Mouse (Mus musculus) intestine, embryonic 14.5 days (tissue): ENCODE data around the gene Syngr4. TPM values are rescaled to one million over a fixed set of nuclear protein-coding genes. Genes with fewer than 3 reads are reported as not detected.

Experiments
- ATAC-seq: fragments of 200-750 bp; cut with Nextera tagmentation; replicated peaks from 2 replicates; pipeline ENCODE4 v1.8.0; 2017; ENCODE audit warnings: low read depth, moderate number of reproducible peaks, moderate TSS enrichment, moderate library complexity; ENCODE audit not compliant: low FRiP score, low TSS enrichment
- DNase-seq: peaks from one replicate; pipeline ENCODE4 v3.0.0-alpha.2; 2018; ENCODE audit warnings: low spot score
- H3K27ac ChIP-seq: fragments of 300-500 bp; sonication (generic); 2 replicates; pipeline ENCODE4 v1.5.1; 2014; ENCODE audit warnings: low read depth, mild to moderate bottlenecking, control low read depth
- H3K27me3 ChIP-seq: fragments of 300-500 bp; sonication (generic); replicated peaks from 2 replicates; pipeline ENCODE4 v1.6.1; 2014; ENCODE audit warnings: low read length, control low read depth; ENCODE audit not compliant: control insufficient read depth, insufficient read depth
- H3K36me3 ChIP-seq: fragments of 300-500 bp; sonication (generic); 2 replicates; pipeline ENCODE4 v1.6.1; 2014; ENCODE audit warnings: low read length, control low read depth; ENCODE audit not compliant: control insufficient read depth, insufficient read depth
- H3K4me1 ChIP-seq: fragments of 300-500 bp; sonication (generic); replicated peaks from 2 replicates; pipeline ENCODE4 v1.6.1; 2014; ENCODE audit warnings: low read length, control low read depth, mixed read lengths; ENCODE audit not compliant: control insufficient read depth, insufficient read depth
- H3K4me2 ChIP-seq: fragments of 300-500 bp; sonication (generic); 2 replicates; pipeline ENCODE4 v1.6.1; 2014; ENCODE audit warnings: low read length
- H3K4me3 ChIP-seq: fragments of 300-500 bp; sonication (generic); 2 replicates; pipeline ENCODE4 v1.5.1; 2014; ENCODE audit warnings: low read depth, low read length, control low read depth, mixed read lengths
- H3K9ac ChIP-seq: fragments of 300-500 bp; sonication (generic); 2 replicates; pipeline ENCODE4 v1.6.1; 2014; ENCODE audit warnings: mild to moderate bottlenecking, low read length
- H3K9me3 ChIP-seq: fragments of 300-500 bp; sonication (generic); 2 replicates; pipeline ENCODE4 v1.6.1; 2016; ENCODE audit warnings: low read length, control low read depth; ENCODE audit not compliant: control insufficient read depth
- WGBS: fragments of 180-500 bp; shearing (Covaris S2); extraction: QIAGEN DNeasy Blood & Tissue Kit; methylation state at CpG from one replicate; pipeline ENCODE4 v1.1.7; 2014; 5-methylcytosine and 5-hydroxymethylcytosine counted together
- polyA plus RNA-seq: library from polyadenylated mRNA; unstranded; fragments of >200 nt; fragmentation: Nextera tagmentation; extraction: Ambion mirVana; gene quantifications from 2 replicates; pipeline ENCODE4 v1.2.1, GENCODE M21; 2014

Syngr4 gene
- polyA plus RNA-seq, 1 experiment from 2014 or later = 0.99 TPM

- no peak overlapping the region for H3K4me3 ChIP-seq
- no peak overlapping the region for H3K4me2 ChIP-seq
- no peaks in the 10 kb centered on the region for H3K4me1 ChIP-seq
- H3K9me3 ChIP-seq = no peaks in the 10 kb centered on the region
- no peaks in the 10 kb centered on the region for H3K27me3 ChIP-seq
- WGBS = 8% methylated on average over 6 of the region's 6 CpGs
- ATAC-seq (no peak), DNase-seq (no peak)
- H3K9ac ChIP-seq = no peak overlapping the region
- H3K36me3 ChIP-seq = no peaks in the 10 kb centered on the region
- no peak overlapping the region for H3K27ac ChIP-seq
Measured at GRCm38 (mm10) chr7:45848447-45849027, 48.0 kb downstream of the Syngr4 start.

DNA sequence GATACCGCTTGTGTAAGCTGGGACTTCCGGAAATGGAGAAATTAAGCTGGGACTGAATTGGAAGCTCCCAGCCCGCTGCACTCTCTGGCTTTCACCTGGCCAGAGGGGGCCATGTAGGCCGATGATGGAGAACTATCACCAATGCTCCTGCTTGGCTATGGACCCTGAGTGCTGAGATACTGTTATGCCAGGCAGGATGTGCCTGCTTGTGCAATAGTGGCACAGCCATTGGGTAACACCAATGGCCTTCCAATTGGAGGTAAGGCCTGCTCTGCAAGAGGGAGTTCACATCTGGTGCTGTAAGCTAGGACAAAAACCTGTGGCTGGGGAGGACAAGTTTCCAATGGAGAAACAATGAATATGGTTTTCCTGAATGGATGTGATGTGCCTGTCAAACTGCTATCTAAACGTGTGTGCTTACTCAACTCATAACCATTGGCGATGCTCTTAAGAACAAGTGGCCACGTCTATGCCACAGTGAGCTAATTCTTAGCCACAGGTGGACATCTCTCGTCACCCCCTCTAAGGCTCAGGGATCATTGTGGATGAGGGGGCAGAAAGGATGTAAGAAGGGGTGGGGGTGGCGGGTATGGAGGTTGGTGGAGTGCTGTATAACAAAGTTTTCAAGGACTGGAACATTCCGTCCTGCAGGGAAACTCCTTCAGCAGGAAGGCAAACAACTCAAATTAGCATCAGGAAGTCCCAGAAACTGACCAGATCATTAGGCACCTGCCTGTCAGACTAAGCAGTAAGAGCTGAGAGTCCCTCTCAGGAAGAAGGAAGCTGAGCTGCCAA, 53.4 kb downstream of the Syngr4 start:
- 89% methylated on average over 10 of the region's 10 CpGs for WGBS
- DNase-seq (no peak), ATAC-seq (no peak)
- Histone ChIP-seq H3K36me3 (no peaks in the 10 kb centered on the region), H3K4me3 (no peak overlapping the region), H3K27me3 (0 out of 2 replicates have a peak, but pooled peaks cover 3% of the 10 kb centered on the region), H3K4me1 (no peaks in the 10 kb centered on the region), H3K27ac (no peak overlapping the region), H3K4me2 (no peak overlapping the region), H3K9ac (no peak overlapping the region), H3K9me3 (no peaks in the 10 kb centered on the region)

Other genes starting within 250 kb of the Syngr4 start
- 7.9 and 8.3 TPM in 2 replicates for gene Fut2, start 230.3 kb downstream of the Syngr4 start, polyA plus RNA-seq
- gene Ntn5, start 212.7 kb downstream of the Syngr4 start, polyA plus RNA-seq = 0.80 and 0.83 TPM in 2 replicates
- gene Sec1, start 202.3 kb downstream of the Syngr4 start, polyA plus RNA-seq = 4.8 and 6.0 TPM in 2 replicates
- 7.3 and 8.2 TPM in 2 replicates for gene Car11, start 196.9 kb downstream of the Syngr4 start, polyA plus RNA-seq
- 3.7 and 4.0 TPM in 2 replicates for gene Dbp, start 191.6 kb downstream of the Syngr4 start, polyA plus RNA-seq
- gene Rpl18, start 181.3 kb downstream of the Syngr4 start, polyA plus RNA-seq = 1,434 and 1,450 TPM in 2 replicates
- gene Sphk2, start 178.7 kb downstream of the Syngr4 start, polyA plus RNA-seq = 27.3 and 28.1 TPM in 2 replicates
- gene Fam83e, start 175.5 kb downstream of the Syngr4 start, polyA plus RNA-seq = 4.1 and 5.8 TPM in 2 replicates
- 0.45 TPM in 1 of 2 replicates, not detected in the other for gene Spaca4, start 170.9 kb downstream of the Syngr4 start, polyA plus RNA-seq
- 1.5 and 1.9 TPM in 2 replicates for gene Lmtk3, start 113.0 kb downstream of the Syngr4 start, polyA plus RNA-seq
- gene Sult2b1, start 112.0 kb downstream of the Syngr4 start, polyA plus RNA-seq = 1.2 and 2.3 TPM in 2 replicates
- gene Cyth2, start 82.1 kb downstream of the Syngr4 start, polyA plus RNA-seq = 91.9 and 95.5 TPM in 2 replicates
- 1.2 and 1.5 TPM in 2 replicates for gene Kcnj14, start 71.9 kb downstream of the Syngr4 start, polyA plus RNA-seq
- 86.9 and 95.1 TPM in 2 replicates for gene Grwd1, start 65.8 kb downstream of the Syngr4 start, polyA plus RNA-seq
- gene Kdelr1, start 23.9 kb downstream of the Syngr4 start, polyA plus RNA-seq = 120 and 124 TPM in 2 replicates
- gene Grin2d, start 18.3 kb downstream of the Syngr4 start, polyA plus RNA-seq = 0.24 and 0.37 TPM in 2 replicates
- gene Tmem143, start 227 bp upstream of the Syngr4 start, polyA plus RNA-seq = 3.9 and 4.3 TPM in 2 replicates
- gene Emp3, start 24.7 kb upstream of the Syngr4 start, polyA plus RNA-seq = 204 and 220 TPM in 2 replicates
- 3.5 and 4.3 TPM in 2 replicates for gene Ccdc114, start 27.4 kb upstream of the Syngr4 start, polyA plus RNA-seq
- gene Abcc6, start 133.6 kb upstream of the Syngr4 start, polyA plus RNA-seq = 1.5 and 2.4 TPM in 2 replicates
- gene Nomo1, start 137.0 kb upstream of the Syngr4 start, polyA plus RNA-seq = 39.3 and 48.2 TPM in 2 replicates
- 0.27 and 0.61 TPM in 2 replicates for gene Kcnj11, start 204.1 kb upstream of the Syngr4 start, polyA plus RNA-seq